Mouse (Mus musculus) olfactory bulb, adult 2 months (tissue): ENCODE results near the gene Psg25. TPM values are rescaled to one million over a fixed set of nuclear protein-coding genes. Genes with fewer than 3 reads are reported as not detected.
"Not testable (repeated sequence)": the region's sequence is repeated elsewhere in the genome, so short reads cannot be mapped to it uniquely, and the experiment has no call there.

Source experiments
- H3K27ac ChIP-seq: fragments of 200-500 bp; 2 replicates; pipeline ENCODE4 v1.5.1; 2012; ENCODE audit warnings: low read depth, low read length; ENCODE audit not compliant: insufficient read depth
- H3K4me1 ChIP-seq: fragments of 200-500 bp; 2 replicates; pipeline ENCODE4 v1.6.1; 2012; ENCODE audit warnings: low read length; ENCODE audit not compliant: control insufficient read depth, insufficient read depth
- H3K4me3 ChIP-seq: fragments of 200-500 bp; 2 replicates; pipeline ENCODE4 v1.5.1; 2012; ENCODE audit warnings: mild to moderate bottlenecking, low read depth, low read length, moderate library complexity; ENCODE audit not compliant: insufficient read depth
- CTCF ChIP-seq: fragments of 200-500 bp; IDR thresholded peaks from 2 replicates; pipeline ENCODE4 v1.5.1; 2012; ENCODE audit warnings: low read depth, mild to moderate bottlenecking, low read length, moderate library complexity; ENCODE audit not compliant: insufficient read depth
- POLR2A ChIP-seq: fragments of 200-500 bp; IDR thresholded peaks from 2 replicates; pipeline ENCODE4 v1.6.1; 2012; ENCODE audit warnings: mild to moderate bottlenecking, low read depth, low read length, moderate library complexity; ENCODE audit not compliant: insufficient read depth
- WGBS: fragments of 180-500 bp; shearing (Covaris S2); methylation state at CpG from one replicate; pipeline ENCODE4 v1.1.7; 2018; 5-methylcytosine and 5-hydroxymethylcytosine counted together
- polyA plus RNA-seq: library from polyadenylated mRNA; stranded (reverse); fragments of >200 nt; gene quantifications from 2 replicates; pipeline ENCODE4 v1.2.4, GENCODE M21; 2012; ENCODE audit warnings: low replicate concordance; ENCODE audit not compliant: missing spikeins, insufficient read depth, insufficient read length

The Psg25 gene
- not detected in 2 replicates for polyA plus RNA-seq

DNA sequence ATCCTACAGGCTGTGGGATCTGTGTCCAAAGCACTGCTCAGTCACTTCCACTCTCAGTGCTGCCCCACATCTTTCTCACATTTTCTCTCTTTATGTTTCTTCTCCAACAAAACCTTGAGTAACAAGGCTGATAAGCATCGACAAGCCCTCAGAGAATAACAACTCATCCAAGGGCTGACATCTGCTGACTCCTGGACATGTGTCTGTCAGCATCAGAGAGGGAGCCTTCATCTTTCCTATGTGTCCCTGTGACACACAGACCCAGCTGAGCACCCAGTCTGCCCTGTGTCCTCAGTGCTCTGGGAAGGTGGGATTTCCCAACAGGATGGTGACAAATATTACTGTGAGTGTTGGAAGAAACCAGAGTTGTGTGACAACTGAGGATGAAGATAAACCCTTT lies at the start of gene Psg25:
Psg25 (minus strand) TSS at position 101 of the 400 bp plus-strand sequence.
- H3K4me3 ChIP-seq: no peak within 1 kb of the TSS
- 93% methylated on average over 1 of the region's 1 CpGs for WGBS
- no peaks in the 10 kb centered on the region for H3K4me1 ChIP-seq
- no peak within 1 kb of the TSS for H3K27ac ChIP-seq
- no peak for TF ChIP-seq POLR2A
- no peak for TF ChIP-seq CTCF

DNA sequence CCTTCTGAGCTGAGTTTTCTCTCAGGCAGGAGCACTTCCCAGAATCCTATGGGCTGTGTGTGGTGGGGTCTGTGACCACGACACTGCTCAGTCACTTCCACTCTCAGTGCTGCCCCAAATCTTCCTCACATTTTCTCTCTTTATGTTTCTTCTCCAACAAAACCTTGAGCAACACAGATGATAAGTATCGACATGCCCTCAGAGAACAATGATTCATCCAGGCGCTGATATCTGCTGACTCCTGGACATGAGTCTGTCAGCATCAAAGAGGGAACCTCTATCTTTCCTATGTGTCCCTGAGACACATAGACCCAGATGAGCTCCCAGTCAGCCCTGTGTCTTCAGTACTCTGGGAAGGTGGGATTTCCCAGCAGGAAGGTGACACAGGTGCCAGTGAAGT lies 35.1 kb upstream of the Psg25 start, which contains the start of gene Psg27:
Psg27 (minus strand) TSS at position 101 of the 400 bp plus-strand sequence.
- no peak for TF ChIP-seq CTCF
- TF ChIP-seq POLR2A: no peak
- Histone ChIP-seq H3K27ac (no peak within 1 kb of the TSS), H3K4me3 (no peak within 1 kb of the TSS), H3K4me1 (no peaks in the 10 kb centered on the region)
- WGBS: 81% methylated on average over 3 of the region's 3 CpGs

GRCm38 (mm10) chr7:18559850-18560249 lies 27.8 kb upstream of the Psg25 start:
- Histone ChIP-seq H3K4me1 (no peaks in the 10 kb centered on the region), H3K27ac (no peak overlapping the region), H3K4me3 (no peak overlapping the region)
- no peak for TF ChIP-seq CTCF
- no peak for TF ChIP-seq POLR2A

- not testable (repeated sequence) for H3K27ac ChIP-seq, H3K4me1 ChIP-seq, H3K4me3 ChIP-seq
- 79% methylated on average over 3 of the region's 3 CpGs for WGBS
These were observed 23.7 kb upstream of the Psg25 start for GRCm38 (mm10) chr7:18555751-18556150.

- no peak overlapping the region for H3K4me3 ChIP-seq
- TF ChIP-seq POLR2A: no peak
- TF ChIP-seq CTCF: no peak
- WGBS: 47% methylated on average over 3 of the region's 3 CpGs
- H3K4me1 ChIP-seq: no peaks in the 10 kb centered on the region
- H3K27ac ChIP-seq: no peak overlapping the region
These were observed 1.4 kb upstream of the Psg25 start for GRCm38 (mm10) chr7:18533420-18533819.

DNA sequence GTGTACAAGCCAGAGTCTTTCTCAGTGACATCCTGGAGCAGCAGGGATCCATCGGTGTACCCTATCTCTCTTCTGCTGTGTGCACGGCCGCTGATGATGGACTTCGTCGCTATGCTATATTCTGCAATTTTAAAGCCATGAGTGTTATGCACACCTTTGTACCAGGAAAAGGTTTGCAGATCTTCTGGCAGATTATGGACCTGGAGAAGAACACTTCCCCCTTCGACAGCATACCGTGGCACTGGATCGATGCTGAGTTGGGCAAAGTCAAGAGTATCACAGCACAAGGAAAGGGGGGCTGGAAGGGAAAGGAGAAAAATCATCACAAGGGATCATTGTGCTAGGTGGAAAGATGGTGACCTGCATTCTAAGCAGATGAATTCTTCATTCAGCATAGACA lies 7.4 kb downstream of the Psg25 start:
- no peak for TF ChIP-seq POLR2A
- TF ChIP-seq CTCF: no peak
- WGBS: 96% methylated on average over 8 of the region's 8 CpGs
- Histone ChIP-seq H3K27ac (no peak overlapping the region), H3K4me3 (no peak overlapping the region), H3K4me1 (no peaks in the 10 kb centered on the region)

DNA sequence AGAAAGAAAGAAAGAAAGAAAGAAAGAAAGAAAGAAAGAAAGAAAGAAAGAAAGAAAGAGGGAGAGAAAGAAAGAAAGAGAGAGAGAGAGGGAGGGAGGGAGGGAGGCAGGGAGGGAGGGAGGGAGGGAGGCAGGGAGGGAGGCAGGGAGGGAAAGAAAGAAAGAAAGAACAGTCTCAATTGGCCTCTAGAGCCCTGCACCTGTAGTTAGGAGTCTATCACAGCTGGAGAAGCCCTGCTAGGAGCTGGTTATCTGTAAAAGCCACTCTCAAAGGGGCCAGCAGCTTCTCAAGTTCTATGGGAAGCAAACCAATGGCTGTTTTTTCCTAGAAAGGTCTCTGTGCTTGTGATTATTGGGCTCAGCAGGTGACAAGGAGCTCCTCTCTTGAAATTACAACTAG lies 19.2 kb downstream of the Psg25 start:
- H3K4me3 ChIP-seq, H3K4me1 ChIP-seq, H3K27ac ChIP-seq: not testable (repeated sequence)

DNA sequence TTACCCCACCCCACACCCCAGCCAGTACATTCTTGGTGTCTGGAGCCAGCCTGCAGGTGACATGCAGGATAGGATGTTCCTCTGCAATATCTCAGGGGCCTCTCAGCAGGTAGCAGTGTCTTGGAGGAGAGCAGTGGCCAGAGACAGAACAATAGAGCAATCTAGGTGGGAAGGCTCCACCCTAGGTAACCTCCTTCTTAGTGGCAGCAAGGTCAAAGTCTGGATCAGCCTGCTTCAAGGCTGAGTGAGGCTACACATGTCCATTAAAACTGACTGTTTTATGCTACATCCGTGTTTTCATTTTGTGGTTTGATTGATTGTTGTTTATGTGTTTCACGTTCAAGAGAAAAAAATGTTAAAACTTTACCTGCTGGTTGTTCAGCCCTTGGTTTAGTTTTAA lies 19.7 kb downstream of the Psg25 start:
- not testable (repeated sequence) for H3K4me3 ChIP-seq, H3K4me1 ChIP-seq, H3K27ac ChIP-seq
- WGBS: 59% methylated on average over 2 of the region's 2 CpGs

DNA sequence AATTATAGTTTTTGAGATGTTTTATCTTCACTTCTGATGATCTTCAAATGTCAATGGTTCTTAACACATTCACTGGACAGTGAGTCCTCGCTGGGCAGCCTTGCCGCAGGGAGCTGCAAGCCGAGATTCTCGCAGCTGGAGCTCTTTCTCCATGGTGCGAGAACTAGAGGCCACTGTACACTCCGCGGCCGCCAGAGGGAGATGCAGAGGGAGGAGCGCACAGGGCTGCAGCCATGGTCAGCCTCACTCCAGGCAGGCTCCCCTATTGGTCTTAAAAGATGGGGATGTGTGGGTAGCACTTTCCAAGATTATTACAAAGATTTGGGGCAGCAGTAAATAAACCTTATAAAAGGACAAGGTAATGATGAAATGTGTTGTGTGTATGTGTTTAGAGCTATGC lies 20.6 kb downstream of the Psg25 start:
- Histone ChIP-seq H3K27ac (no peak overlapping the region), H3K4me3 (no peak overlapping the region), H3K4me1 (no peaks in the 10 kb centered on the region)
- 18% methylated on average over 9 of the region's 9 CpGs for WGBS
- TF ChIP-seq CTCF (no peak), POLR2A (no peak)

DNA sequence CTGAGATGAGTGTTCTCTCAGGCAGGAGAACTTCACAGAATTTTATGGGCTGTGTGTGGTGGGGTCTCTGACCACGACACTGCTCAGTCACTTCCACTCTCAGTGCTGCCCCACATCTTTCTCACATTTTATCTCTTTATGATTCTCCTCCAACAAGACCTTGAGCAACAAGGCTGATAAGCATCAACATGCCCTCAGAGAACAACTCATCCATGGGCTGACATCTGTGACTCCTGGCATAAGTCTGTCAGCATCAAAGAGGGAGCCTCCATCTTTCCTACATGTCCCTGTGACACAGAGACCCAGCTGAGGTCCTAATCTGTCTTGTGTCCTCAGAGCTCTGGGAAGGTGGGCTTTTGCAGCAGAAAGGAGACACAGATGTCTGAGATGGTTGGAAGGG lies 48.0 kb downstream of the Psg25 start, which contains the start of gene Psg26:
Psg26 (minus strand) TSS at position 101 of the 400 bp plus-strand sequence.
- no peak within 1 kb of the TSS for H3K27ac ChIP-seq
- TF ChIP-seq CTCF (no peak), POLR2A (no peak)
- WGBS: 65% methylated on average over 1 of the region's 1 CpGs
- no peak within 1 kb of the TSS for H3K4me3 ChIP-seq
- no peaks in the 10 kb centered on the region for H3K4me1 ChIP-seq

Other genes starting within 250 kb of the Psg25 start
- not detected in 2 replicates for gene Psg18, start 177.3 kb downstream of the Psg25 start, polyA plus RNA-seq
- not detected in 2 replicates for gene Psg28, start 100.2 kb downstream of the Psg25 start, polyA plus RNA-seq
- gene Psg26, start 48.1 kb downstream of the Psg25 start, polyA plus RNA-seq: not detected in 2 replicates
- gene Psg27, start 35.0 kb upstream of the Psg25 start, polyA plus RNA-seq: not detected in 2 replicates
- gene Psg23, start 84.2 kb upstream of the Psg25 start, polyA plus RNA-seq: not detected in 2 replicates
- not detected in 2 replicates for gene Psg21, start 124.5 kb upstream of the Psg25 start, polyA plus RNA-seq
- not detected in 2 replicates for gene Psg20, start 153.9 kb upstream of the Psg25 start, polyA plus RNA-seq
- gene Psg22, start 185.8 kb upstream of the Psg25 start, polyA plus RNA-seq: not detected in 2 replicates